Mouse (Mus musculus) hindbrain, postnatal 0 days (tissue): ENCODE results near the gene Dnttip2. TPM values are rescaled to one million over a fixed set of nuclear protein-coding genes. Genes with fewer than 3 reads are reported as not detected.
"Not testable (repeated sequence)": the region's sequence is repeated elsewhere in the genome, so short reads cannot be mapped to it uniquely, and the experiment has no call there.

ENCODE experiments used
- ATAC-seq: fragments of 200-750 bp; cut with Nextera tagmentation; 2 replicates; pipeline ENCODE4 v1.8.0; 2017; ENCODE audit warnings: mild to moderate bottlenecking, moderate TSS enrichment, moderate library complexity
- DNase-seq: peaks from one replicate; pipeline ENCODE4 v3.0.0-alpha.2; 2015; ENCODE audit warnings: low spot score
- H3K27ac ChIP-seq: fragments of 300-500 bp; sonication (generic); 2 replicates; pipeline ENCODE4 v1.5.1; 2014; ENCODE audit warnings: mild to moderate bottlenecking
- H3K27me3 ChIP-seq: fragments of 300-500 bp; sonication (generic); 2 replicates; pipeline ENCODE4 v1.6.1; 2014; ENCODE audit warnings: low read length, mixed read lengths; ENCODE audit not compliant: insufficient read depth
- H3K36me3 ChIP-seq: fragments of 300-500 bp; sonication (generic); 2 replicates; pipeline ENCODE4 v1.6.1; 2014; ENCODE audit warnings: low read length, mixed read lengths; ENCODE audit not compliant: insufficient read depth
- H3K4me1 ChIP-seq: fragments of 300-500 bp; sonication (generic); 2 replicates; pipeline ENCODE4 v1.6.1; 2014; ENCODE audit warnings: antibody characterized with exemption, low read length, mixed read lengths; ENCODE audit not compliant: insufficient read depth
- H3K4me2 ChIP-seq: fragments of 300-500 bp; sonication (generic); 2 replicates; pipeline ENCODE4 v1.6.1; 2014; ENCODE audit warnings: low read depth, mild to moderate bottlenecking, low read length, moderate library complexity, mixed read lengths
- H3K4me3 ChIP-seq: fragments of 300-500 bp; sonication (generic); 2 replicates; pipeline ENCODE4 v1.5.1; 2014; ENCODE audit warnings: low read length
- H3K9ac ChIP-seq: fragments of 300-500 bp; sonication (generic); replicated peaks from 2 replicates; pipeline ENCODE4 v1.6.1; 2014; ENCODE audit warnings: mild to moderate bottlenecking, low read length, moderate library complexity, mixed read lengths
- H3K9me3 ChIP-seq: fragments of 300-500 bp; sonication (generic); 2 replicates; pipeline ENCODE4 v1.6.1; 2016; ENCODE audit warnings: low read length, mixed read lengths
- CTCF ChIP-seq: IDR thresholded peaks from 2 replicates; pipeline ENCODE4 v1.5.1; 2016; ENCODE audit warnings: antibody characterized with exemption, control low read depth, low read depth
- WGBS: fragments of 180-500 bp; shearing (Covaris S2); extraction: QIAGEN DNeasy Blood & Tissue Kit; methylation state at CpG from one replicate; pipeline ENCODE4 v1.1.7; 2014; 5-methylcytosine and 5-hydroxymethylcytosine counted together
- polyA plus RNA-seq: library from polyadenylated mRNA; unstranded; fragments of >200 nt; fragmentation: Nextera tagmentation; extraction: Ambion mirVana; gene quantifications from 2 replicates; pipeline ENCODE4 v1.2.1, GENCODE M21; 2015
- total RNA-seq: library from RNA; depleted of rRNA; stranded (reverse); fragments of >200 nt; gene quantifications from 2 replicates; pipeline ENCODE4 v1.2.3, GENCODE M21; 2014; rRNA removed

The Dnttip2 gene
- total RNA-seq (8.5 and 9.9 TPM in 2 replicates), polyA plus RNA-seq (43.7 and 48.6 TPM in 2 replicates)

DNA sequence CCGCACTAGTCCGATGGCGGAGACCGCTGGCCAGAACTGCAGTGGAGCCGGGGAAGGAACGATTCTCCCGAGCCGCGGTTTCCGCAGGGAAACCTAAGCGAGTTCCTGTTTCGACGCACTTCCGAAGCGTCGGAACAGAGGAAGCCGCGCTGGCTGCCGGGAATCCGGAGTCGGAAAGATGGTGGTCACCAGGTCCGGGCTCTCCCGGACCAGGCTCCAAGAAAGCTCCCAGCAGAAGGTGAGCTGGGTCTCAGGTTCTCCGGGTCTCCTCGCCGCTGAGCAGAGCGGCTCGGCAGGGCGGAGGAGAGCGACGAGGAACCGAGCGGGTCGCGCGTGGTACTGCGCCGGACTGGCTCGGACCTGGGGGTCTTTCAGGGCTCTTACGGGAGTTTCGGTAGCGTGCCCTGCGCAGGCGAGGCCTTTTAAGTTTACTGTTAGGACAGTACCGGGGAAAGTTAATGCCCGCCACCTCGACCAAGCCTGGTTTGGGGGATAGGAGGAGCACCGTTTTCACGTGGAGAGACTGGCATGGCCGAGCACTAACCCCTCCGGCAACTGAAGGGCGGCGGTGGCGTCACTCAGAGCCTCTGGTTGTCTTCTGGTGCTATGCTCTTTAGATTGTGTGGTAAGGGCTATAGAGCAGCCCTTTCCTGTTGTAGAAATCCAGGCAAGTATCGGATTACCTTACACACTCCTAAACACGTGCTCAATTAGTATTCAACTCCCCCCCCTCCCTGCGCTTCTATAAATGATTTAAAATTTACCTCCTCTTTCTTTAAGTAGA, at the start of gene Dnttip2:
Gene Dnttip2, plus strand, starts transcription at position 148 of the 784 bp plus-strand sequence.
- peak within 1 kb of the TSS; percentile 68 for H3K27ac ChIP-seq
- H3K4me3 ChIP-seq: peak within 1 kb of the TSS; percentile 92
- H3K4me2 ChIP-seq: peak within 1 kb of the TSS; percentile 75
- H3K36me3 ChIP-seq: peaks cover 37% of the 10 kb centered on the region
- under 1% methylated on average over 57 of the region's 57 CpGs for WGBS
- ATAC-seq: peak; percentile 98
- TF ChIP-seq CTCF: no peak
- peaks cover 9% of the 10 kb centered on the region for H3K4me1 ChIP-seq
- no peaks in the 10 kb centered on the region for H3K27me3 ChIP-seq
- peak within 1 kb of the TSS; percentile 75 for H3K9ac ChIP-seq
- H3K9me3 ChIP-seq: no peaks in the 10 kb centered on the region
- peak; percentile 98 for DNase-seq

GRCm38 (mm10) chr3:122226972-122227371, 47.2 kb upstream of the Dnttip2 start:
- not testable (repeated sequence) for H3K36me3 ChIP-seq, H3K27ac ChIP-seq, DNase-seq, H3K4me1 ChIP-seq, H3K9ac ChIP-seq, H3K4me2 ChIP-seq, H3K4me3 ChIP-seq, ATAC-seq, H3K9me3 ChIP-seq, H3K27me3 ChIP-seq
- WGBS: 71% methylated on average over 6 of the region's 6 CpGs

DNA sequence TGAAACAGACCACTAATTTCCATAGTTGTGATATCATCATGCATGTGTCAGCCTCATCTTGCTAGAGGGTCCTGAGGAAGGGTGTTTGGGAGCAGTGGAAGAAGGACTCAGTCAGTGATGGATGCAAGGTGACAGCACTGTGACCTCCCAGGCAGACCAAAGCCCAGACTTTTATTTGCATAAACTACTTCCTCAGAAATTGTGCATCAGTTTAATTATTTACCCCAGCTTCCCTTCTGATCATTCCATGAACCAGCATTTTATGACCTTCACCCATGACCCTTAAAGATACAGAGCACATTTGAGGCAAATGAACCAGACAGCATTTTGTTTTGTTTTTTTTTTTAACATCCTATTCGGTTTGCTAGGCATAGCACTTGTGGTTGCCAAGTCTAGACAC, 38.4 kb upstream of the Dnttip2 start:
- no peaks in the 10 kb centered on the region for H3K4me1 ChIP-seq
- no peaks in the 10 kb centered on the region for H3K27me3 ChIP-seq
- DNase-seq: no peak
- H3K4me2 ChIP-seq: no peak overlapping the region
- 49% methylated on average over 1 of the region's 1 CpGs for WGBS
- no peak overlapping the region for H3K27ac ChIP-seq
- ATAC-seq: no peak
- H3K36me3 ChIP-seq: no peaks in the 10 kb centered on the region
- H3K9ac ChIP-seq: no peak overlapping the region
- H3K9me3 ChIP-seq: no peaks in the 10 kb centered on the region
- no peak for TF ChIP-seq CTCF
- no peak overlapping the region for H3K4me3 ChIP-seq

- DNase-seq: no peak
- WGBS: 53% methylated on average over 6 of the region's 6 CpGs
- TF ChIP-seq CTCF: no peak
Observed at GRCm38 (mm10) chr3:122242876-122243275, 31.3 kb upstream of the Dnttip2 start.

DNA sequence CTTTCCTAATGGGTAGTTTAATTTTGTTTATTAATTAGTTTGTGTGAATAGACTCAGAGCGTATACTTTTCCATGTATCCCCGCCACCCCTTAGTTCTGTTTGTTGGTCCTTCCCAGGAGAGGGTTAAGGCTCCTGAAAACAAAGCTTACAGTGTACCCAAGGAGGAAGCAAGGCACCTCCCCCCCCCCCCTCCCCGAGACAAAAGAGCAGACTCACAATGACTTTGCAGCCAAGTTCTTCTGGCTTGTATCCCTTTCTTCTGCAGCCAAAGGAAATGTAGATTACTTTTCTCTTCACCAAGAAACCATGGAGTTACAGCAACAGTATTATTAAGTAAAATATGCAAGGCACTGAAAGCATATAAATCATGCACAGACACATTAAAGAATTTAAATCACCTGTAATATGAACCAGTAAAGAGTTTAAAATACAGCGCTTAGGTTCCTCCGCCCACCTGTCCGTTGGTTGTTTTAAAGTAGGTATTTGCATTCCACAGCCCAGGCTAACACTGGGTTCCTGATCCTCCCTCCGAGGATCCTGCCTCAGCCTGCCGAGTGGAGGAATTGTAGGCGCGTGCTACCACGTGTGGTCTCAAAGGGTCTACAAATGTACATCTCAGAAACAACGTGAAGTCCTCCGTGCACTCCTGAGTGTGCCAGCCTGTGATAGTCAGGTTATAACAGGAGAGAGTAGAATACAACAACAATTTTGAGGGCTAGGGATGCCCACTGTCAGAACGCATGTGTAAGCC, 30.6 kb upstream of the Dnttip2 start:
- no peak for TF ChIP-seq CTCF
- H3K4me2 ChIP-seq: no peak overlapping the region
- H3K9ac ChIP-seq: no peak overlapping the region
- ATAC-seq (no peak), DNase-seq (peak; percentile 17)
- no peaks in the 10 kb centered on the region for H3K36me3 ChIP-seq
- peaks cover 11% of the 10 kb centered on the region for H3K4me1 ChIP-seq
- H3K27me3 ChIP-seq: no peaks in the 10 kb centered on the region
- H3K27ac ChIP-seq: no peak overlapping the region
- no peaks in the 10 kb centered on the region for H3K9me3 ChIP-seq
- no peak overlapping the region for H3K4me3 ChIP-seq
- 39% methylated on average over 14 of the region's 14 CpGs for WGBS

More at GRCm38 (mm10) chr3:122242876-122243275, 31.3 kb upstream of the Dnttip2 start:
- Histone ChIP-seq H3K9me3 (no peaks in the 10 kb centered on the region), H3K9ac (no peak overlapping the region), H3K4me3 (no peak overlapping the region), H3K27me3 (no peaks in the 10 kb centered on the region), H3K4me1 (peaks cover 11% of the 10 kb centered on the region), H3K36me3 (no peaks in the 10 kb centered on the region), H3K27ac (no peak overlapping the region), H3K4me2 (no peak overlapping the region)
- ATAC-seq: no peak

DNA sequence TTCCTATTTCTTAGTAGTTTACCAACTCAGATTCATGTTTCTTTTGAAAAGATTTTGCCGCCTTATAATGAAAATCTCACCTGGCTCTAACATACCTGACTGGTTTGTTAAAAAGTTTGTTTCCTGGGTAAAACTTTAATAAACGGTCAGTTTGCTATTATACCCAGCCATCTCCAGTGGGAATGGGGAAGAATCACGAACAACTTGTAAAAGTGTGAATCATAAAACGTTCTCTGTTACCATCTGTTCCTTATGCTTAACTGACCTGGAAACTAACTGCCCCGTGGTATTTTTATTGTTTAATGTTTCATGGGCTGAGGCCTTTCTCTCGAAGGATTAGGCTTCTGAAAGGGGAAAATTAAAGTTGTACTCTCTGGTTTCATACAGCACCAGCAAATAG, 29.4 kb upstream of the Dnttip2 start:
- no peak for ATAC-seq
- 40% methylated on average over 6 of the region's 6 CpGs for WGBS

More for the DNA sequence above, 29.4 kb upstream of the Dnttip2 start:
- Histone ChIP-seq H3K36me3 (no peaks in the 10 kb centered on the region), H3K4me2 (peak overlapping the region; percentile 75), H3K9ac (peak overlapping the region; percentile 9; the same call in 1 of the 2 replicates), H3K4me3 (peak overlapping the region; percentile 93), H3K27me3 (no peaks in the 10 kb centered on the region), H3K4me1 (peaks cover 11% of the 10 kb centered on the region), H3K27ac (peak overlapping the region; percentile 95; the same call in 1 of the 2 replicates), H3K9me3 (no peaks in the 10 kb centered on the region)
- DNase-seq: no peak
- no peak for TF ChIP-seq CTCF
